Comparison of ENCODE assay signal across 21 mouse cellular contexts in genomic region chr9:27310005-27310404, GRCm38 (mm10). TPM values are rescaled to one million over a fixed set of nuclear protein-coding genes. Genes with fewer than 3 reads are reported as not detected.
DNase-seq lines count a peak whose midpoint lies in the region; ATAC-seq and TF ChIP-seq lines count a peak whose summit lies in the region.
"Had no signal": no experiment of that assay in that cellular context is flagged by ENCODE, and none has a peak within 500 bp of the region (broad histone marks: within the 10 kb centered on the region; RNA-seq: fewer than 3 reads in every experiment).

No protein-coding gene starts in this region.

- POLR2A ChIA-PET in Patski (lab: Charles Lee): no interaction called here

- no peaks in the 10 kb centered on the region for H3K27me3 ChIP-seq in hindbrain, embryonic 14.5 days (ENCODE audit: control insufficient read depth, insufficient read depth, low read length)
- no peaks in the 10 kb centered on the region for H3K27me3 ChIP-seq in hindbrain, embryonic 10.5 days (ENCODE audit: insufficient read depth, poor library complexity, severe bottlenecking)
- no peaks in the 10 kb centered on the region for H3K27me3 ChIP-seq in Patski
- H3K27me3 ChIP-seq in intestine, postnatal 0 days (replicated peaks; ENCODE audit: control insufficient read depth, insufficient read depth, low read length): no peaks in the 10 kb centered on the region
- H3K27me3 ChIP-seq: heart, embryonic 15.5 days had no signal

- in situ Hi-C loops in Patski (cut with MboI; ENCODE audit: low pct_unique_long_range_greater_than_20kb): no loop called here

- no peak overlapping the region for H3K4me3 ChIP-seq in hindbrain, embryonic 14.5 days (replicated peaks; ENCODE audit: low read length)
- no peak overlapping the region for H3K4me3 ChIP-seq in hindbrain, embryonic 10.5 days
- H3K4me3 ChIP-seq in intestine, postnatal 0 days (ENCODE audit: low read depth, low read length): no peak overlapping the region
- H3K4me3 ChIP-seq: embryonic facial prominence, embryonic 10.5 days; forebrain, embryonic 10.5 days; heart, adult 2 months; heart, embryonic 15.5 days had no signal

- no peak for TF ChIP-seq CTCF in Patski (IDR thresholded peaks at IDR 0.05)
- TF ChIP-seq CTCF in intestine, postnatal 0 days (IDR thresholded peaks at IDR 0.05; ENCODE audit: low read depth): no peak

- H3K4me2 ChIP-seq in hindbrain, embryonic 14.5 days (replicated peaks): no peak overlapping the region
- no peak overlapping the region for H3K4me2 ChIP-seq in intestine, postnatal 0 days (replicated peaks; ENCODE audit: low read depth)
- H3K4me2 ChIP-seq: heart, embryonic 11.5 days; heart, embryonic 15.5 days had no signal

- ATAC-seq in hindbrain, embryonic 14.5 days (ENCODE audit: low FRiP score): no peak
- peak; percentile 79 for ATAC-seq in Patski
- ATAC-seq in intestine, postnatal 0 days: no peak
- ATAC-seq: forebrain, embryonic 16.5 days; hindbrain, postnatal 0 days had no signal

- peak; percentile 53 to 64 for DNase-seq in cerebellum, postnatal 10 days
- no peak for DNase-seq in cerebellum, postnatal 36 days
- no peak for DNase-seq in hindbrain, embryonic 14.5 days (ENCODE audit: low spot score)
- DNase-seq in hindbrain, embryonic 10.5 days (ENCODE audit: low spot score): no peak
- no peak for DNase-seq in Patski (ENCODE audit: low read depth, low spot score)
- DNase-seq in right cerebral cortex, adult 18-20 months: no peak
- DNase-seq: adrenal gland, adult 2 months; adrenal gland, postnatal 25 days; gastrocnemius, postnatal 14 days; heart, adult 2 months; heart, postnatal 14 days; kidney, adult 8-10 months; kidney, postnatal 25 days had no signal

- H3K9ac ChIP-seq in hindbrain, embryonic 14.5 days: no peak overlapping the region
- no peak overlapping the region for H3K9ac ChIP-seq in intestine, postnatal 0 days (ENCODE audit: low read depth, low read length)
- H3K9ac ChIP-seq: heart, embryonic 15.5 days had no signal

- H3K9me3 ChIP-seq in hindbrain, embryonic 14.5 days (ENCODE audit: control insufficient read depth, low read length): no peaks in the 10 kb centered on the region
- H3K9me3 ChIP-seq in hindbrain, embryonic 10.5 days: no peaks in the 10 kb centered on the region
- no peaks in the 10 kb centered on the region for H3K9me3 ChIP-seq in intestine, postnatal 0 days (ENCODE audit: control insufficient read depth)
- H3K9me3 ChIP-seq: embryonic facial prominence, embryonic 10.5 days; forebrain, embryonic 10.5 days; heart, embryonic 15.5 days had no signal

- H3K36me3 ChIP-seq in hindbrain, embryonic 14.5 days (replicated peaks; ENCODE audit: control insufficient read depth, insufficient read depth): peaks cover 15% of the 10 kb centered on the region; the same call in 1 of the 2 replicates
- peaks cover 41% of the 10 kb centered on the region for H3K36me3 ChIP-seq in hindbrain, embryonic 10.5 days
- H3K36me3 ChIP-seq in intestine, postnatal 0 days (ENCODE audit: control insufficient read depth, insufficient read depth): no peaks in the 10 kb centered on the region
- H3K36me3 ChIP-seq: G1E; heart, embryonic 15.5 days had no signal

- 54% methylated on average over 4 of the region's 4 CpGs for WGBS in hindbrain, embryonic 14.5 days
- WGBS in hindbrain, embryonic 10.5 days: 86% methylated on average over 4 of the region's 4 CpGs
- WGBS in intestine, postnatal 0 days: 68% methylated on average over 4 of the region's 4 CpGs

- H3K27ac ChIP-seq in hindbrain, embryonic 14.5 days: peak overlapping the region; percentile 85; the same call in 1 of the 2 replicates
- no peak overlapping the region for H3K27ac ChIP-seq in hindbrain, embryonic 10.5 days
- H3K27ac ChIP-seq in intestine, postnatal 0 days (ENCODE audit: low read depth, low read length): no peak overlapping the region
- H3K27ac ChIP-seq: embryonic facial prominence, embryonic 10.5 days; forebrain, embryonic 10.5 days; heart, adult 2 months; heart, embryonic 15.5 days had no signal

- peaks cover 44% of the 10 kb centered on the region for H3K4me1 ChIP-seq in hindbrain, embryonic 14.5 days (replicated peaks; ENCODE audit: control insufficient read depth, insufficient read depth, low read length)
- H3K4me1 ChIP-seq in hindbrain, embryonic 10.5 days (replicated peaks): peaks cover 41% of the 10 kb centered on the region
- H3K4me1 ChIP-seq in intestine, postnatal 0 days (replicated peaks; ENCODE audit: control insufficient read depth, insufficient read depth, low read length): no peaks in the 10 kb centered on the region

- CTCF ChIA-PET in Patski (lab: Charles Lee): interaction anchor here (1.4 kb wide), 1 partner anchor 23 kb away, joined by 3 read pairs; no protein-coding TSS in a partner anchor

RNA-seq across cellular contexts. Expression of gene Igsf9b, which starts 11.0 kb away (rescaled TPM):
- polyA plus RNA-seq in hindbrain, embryonic 14.5 days (2014; fragmentation: Nextera tagmentation; extraction: Ambion mirVana): 17.1 and 20.6 TPM in 2 replicates
- 6.8 and 6.9 TPM in 2 replicates for polyA plus RNA-seq in hindbrain, embryonic 10.5 days (2016; fragmentation: Nextera tagmentation; extraction: Ambion mirVana)
- 1.5 TPM for polyA plus RNA-seq in Patski (2021)
- 3.6 and 3.9 TPM in 2 replicates for polyA plus RNA-seq in intestine, postnatal 0 days (2015; fragmentation: Nextera tagmentation; extraction: Ambion mirVana)
- polyA plus RNA-seq: G1E had no signal

Comparison
In these comparisons a context has a peak if more than half of its experiments do, and no peak if none do; other contexts are left out.
1. DNase-seq: peak in cerebellum, postnatal 10 days (2 of 2); none in cerebellum, postnatal 36 days (0 of 2), hindbrain, embryonic 14.5 days (single experiment), hindbrain, embryonic 10.5 days (single experiment), Patski (single experiment) and right cerebral cortex, adult 18-20 months (single experiment).